Mouse (Mus musculus) olfactory bulb, adult 2 months (tissue): Measurements from ENCODE around the gene Ngb.

ENCODE experiments used
- CTCF ChIP-seq: fragments of 200-500 bp; IDR thresholded peaks from 2 replicates; pipeline ENCODE4 v1.5.1; 2012; ENCODE audit warnings: low read depth, mild to moderate bottlenecking, low read length, moderate library complexity; ENCODE audit not compliant: insufficient read depth
- POLR2A ChIP-seq: fragments of 200-500 bp; IDR thresholded peaks from 2 replicates; pipeline ENCODE4 v1.6.1; 2012; ENCODE audit warnings: mild to moderate bottlenecking, low read depth, low read length, moderate library complexity; ENCODE audit not compliant: insufficient read depth

GRCm38 (mm10) chr12:87093249-87093648 lies 9.1 kb downstream of the Ngb start:
- TF ChIP-seq POLR2A (no peak), CTCF (no peak)
